Mouse (Mus musculus) right cerebral cortex, postnatal 25 days (tissue): ENCODE results near the gene S100a2.

Experiments used
- DNase-seq: peaks from one replicate; pipeline ENCODE4 v3.0.0; 2022

S100a2 gene

GRCm38 (mm10) chr3:90597736-90598135 lies 7.7 kb downstream of the S100a2 start:
- no peak for DNase-seq

GRCm38 (mm10) chr3:90598212-90598611 lies 8.2 kb downstream of the S100a2 start:
- DNase-seq = no peak

- DNase-seq = no peak
These were observed 9.4 kb downstream of the S100a2 start for GRCm38 (mm10) chr3:90599401-90599800.

GRCm38 (mm10) chr3:90600036-90600435 lies 10.0 kb downstream of the S100a2 start:
- no peak for DNase-seq

- no peak for DNase-seq
These were observed 10.6 kb downstream of the S100a2 start for GRCm38 (mm10) chr3:90600458-90601195.

- no peak for DNase-seq
These were observed 11.6 kb downstream of the S100a2 start, which contains the start of gene Gm42674 for GRCm38 (mm10) chr3:90601486-90602110. Gm42674 (plus strand) TSS chr3:90601904.

- no peak for DNase-seq
These were observed 13.6 kb downstream of the S100a2 start, which contains the start of gene S100a4 for GRCm38 (mm10) chr3:90603623-90604022. S100a4 (plus strand) TSS chr3:90603771.

GRCm38 (mm10) chr3:90604416-90604815 lies 14.4 kb downstream of the S100a2 start:
- peak; percentile 67 for DNase-seq

GRCm38 (mm10) chr3:90605049-90605448 lies 15.0 kb downstream of the S100a2 start:
- no peak for DNase-seq

GRCm38 (mm10) chr3:90605736-90606135 lies 15.7 kb downstream of the S100a2 start:
- no peak for DNase-seq

- DNase-seq = no peak
These were observed 16.1 kb downstream of the S100a2 start for GRCm38 (mm10) chr3:90606185-90606584.

GRCm38 (mm10) chr3:90607361-90607760 lies 17.3 kb downstream of the S100a2 start:
- no peak for DNase-seq

- DNase-seq = no peak
These were observed 18.2 kb downstream of the S100a2 start, which contains the start of gene S100a5 for GRCm38 (mm10) chr3:90608223-90608622. S100a5 (plus strand) TSS chr3:90608523.

- no peak for DNase-seq
These were observed 19.1 kb downstream of the S100a2 start for GRCm38 (mm10) chr3:90609102-90609501.

GRCm38 (mm10) chr3:90611494-90611893 lies 21.4 kb downstream of the S100a2 start:
- no peak for DNase-seq

- no peak for DNase-seq
These were observed 22.0 kb downstream of the S100a2 start for GRCm38 (mm10) chr3:90612061-90612460.

- no peak for DNase-seq
These were observed 22.8 kb downstream of the S100a2 start, which contains the start of gene S100a6 for GRCm38 (mm10) chr3:90612728-90613291. S100a6 (plus strand) TSS chr3:90612882.

- DNase-seq = no peak
These were observed 23.6 kb downstream of the S100a2 start for GRCm38 (mm10) chr3:90613461-90614147.

- DNase-seq = no peak
These were observed 24.1 kb downstream of the S100a2 start for GRCm38 (mm10) chr3:90614148-90614530.

- DNase-seq = no peak
These were observed 24.7 kb downstream of the S100a2 start for GRCm38 (mm10) chr3:90614611-90615251.

- peak; percentile 72 for DNase-seq
These were observed 25.4 kb downstream of the S100a2 start for GRCm38 (mm10) chr3:90615415-90615814.

GRCm38 (mm10) chr3:90615911-90616310 lies 25.9 kb downstream of the S100a2 start:
- DNase-seq = no peak

GRCm38 (mm10) chr3:90617586-90617985 lies 27.5 kb downstream of the S100a2 start:
- DNase-seq = no peak
